9 mouse cellular contexts compared by ENCODE assay signal in genomic region chr2:28423167-28423566, GRCm38 (mm10). TPM values are rescaled to one million over a fixed set of nuclear protein-coding genes. Genes with fewer than 3 reads are reported as not detected.
DNase-seq lines count a peak whose midpoint lies in the region; ATAC-seq and TF ChIP-seq lines count a peak whose summit lies in the region.
"Had no signal": no experiment of that assay in that cellular context is flagged by ENCODE, and none has a peak within 500 bp of the region (broad histone marks: within the 10 kb centered on the region; RNA-seq: fewer than 3 reads in every experiment).

No protein-coding gene starts in this region.

- H3K4me3 ChIP-seq in left cerebral cortex, adult 2 months = no peak overlapping the region

- ATAC-seq in CD4-positive, CD25-positive, alpha-beta regulatory T cell, adult 4 months = no peak
- no peak for ATAC-seq in frontal cortex, adult (ENCODE audit: low TSS enrichment)

- peak; percentile 69 for DNase-seq in CD4-positive, CD25-positive, alpha-beta regulatory T cell, adult 2 months (ENCODE audit: low read depth, low spot score)
- DNase-seq in left cerebral cortex, adult 2 months (ENCODE audit: extremely low spot score in 1 of 2, low spot score in 2 of 2) = no peak
- DNase-seq in left cerebral cortex, adult 8-10 months (ENCODE audit: low spot score in 2 of 2) = no peak
- DNase-seq in adrenal gland, postnatal 36 days = peak; percentile 63 to 72
- DNase-seq in kidney, adult 8-10 months = peak; percentile 27 to 71
- peak; percentile 34 to 47 for DNase-seq in natural killer cell, adult 2 months (ENCODE audit: low spot score in 2 of 2)

- H3K27ac ChIP-seq in left cerebral cortex, adult 2 months = no peak overlapping the region

- intact Hi-C loops in left cerebral cortex, adult 2 months (cut with DNase I) = loop anchor here (10.0 kb wide), 1 partner anchor 868 kb away; no protein-coding TSS in a partner anchor

- TF ChIP-seq CTCF in left cerebral cortex, adult 2 months (IDR thresholded peaks at IDR 0.05) = peak; percentile 59

RNA-seq across cellular contexts. Expression of gene Ppp1r26, which starts 23.4 kb away (rescaled TPM):
- not detected for polyA plus RNA-seq in CD4-positive, CD25-positive, alpha-beta regulatory T cell, adult 4 months (2017; shearing (Covaris generic))
- total RNA-seq in left cerebral cortex, adult 2 months (2021) = 10 to 100 TPM; 27.9 TPM
- total RNA-seq in left cerebral cortex, adult 8-10 months (2022) = 10 to 100 TPM; 23.4 to 29.3 (median 26.5) TPM
- total RNA-seq in adrenal gland, postnatal 36 days (2021) = 1 to 10 TPM; 5.1 to 5.6 TPM

RNA-seq across cellular contexts. Expression of gene 1700007K13Rik, which starts 43.0 kb away (rescaled TPM):
- polyA plus RNA-seq in CD4-positive, CD25-positive, alpha-beta regulatory T cell, adult 4 months (2017; shearing (Covaris generic)) = not detected
- 1 to 10 TPM; 4.2 TPM for total RNA-seq in left cerebral cortex, adult 2 months (2021)
- total RNA-seq in left cerebral cortex, adult 8-10 months (2022) = 1 to 10 TPM; 2.4 to 6.3 (median 3.1) TPM
- not detected for total RNA-seq in adrenal gland, postnatal 36 days (2021)
- total RNA-seq: heart, postnatal 36 days had no signal

RNA-seq across cellular contexts. Expression of gene Mrps2, which starts 44.7 kb away (rescaled TPM):
- 10 to 100 TPM; 19.5 to 24.0 TPM for polyA plus RNA-seq in CD4-positive, CD25-positive, alpha-beta regulatory T cell, adult 4 months (2017; shearing (Covaris generic))
- 10 to 100 TPM; 36.1 to 36.8 TPM for total RNA-seq in left cerebral cortex, adult 2 months (2021)
- total RNA-seq in left cerebral cortex, adult 8-10 months (2022) = 10 to 100 TPM; 37.5 to 40.1 (median 38.5) TPM
- 10 to 100 TPM; 51.1 to 56.2 TPM for total RNA-seq in adrenal gland, postnatal 36 days (2021)

Comparison
In these comparisons a context has a peak if more than half of its experiments do, and no peak if none do; other contexts are left out.
1. DNase-seq: peak in CD4-positive, CD25-positive, alpha-beta regulatory T cell, adult 2 months (single experiment), adrenal gland, postnatal 36 days (2 of 2), kidney, adult 8-10 months (2 of 2) and natural killer cell, adult 2 months (2 of 2); none in left cerebral cortex, adult 2 months (0 of 2) and left cerebral cortex, adult 8-10 months (0 of 2).